Mouse (Mus musculus) liver, embryonic 14.5 days (tissue): Measurements from ENCODE around the gene Dhtkd1.

Source experiments
- CTCF ChIP-seq: IDR thresholded peaks from 2 replicates; pipeline ENCODE4 v1.5.1; 2016; ENCODE audit warnings: antibody characterized with exemption, low read depth, control low read depth
- EP300 ChIP-seq: IDR thresholded peaks from 2 replicates; pipeline ENCODE4 v1.6.1; 2016; ENCODE audit warnings: antibody characterized with exemption, low read depth

GRCm38 (mm10) chr2:5906092-5906491, 36.5 kb downstream of the Dhtkd1 start:
- TF ChIP-seq EP300 (no peak), CTCF (no peak)
